Mouse (Mus musculus) splenic B cell, adult 2 months (primary cell): ENCODE data around the gene Casq1.

Experiments
- DNase-seq: peaks from one replicate; pipeline ENCODE4 v3.0.0-alpha.2; 2011; ENCODE audit warnings: low read depth, low spot score
- H3K27me3 ChIP-seq: 2 replicates; pipeline ENCODE4 v1.6.1; 2012; ENCODE audit warnings: mild to moderate bottlenecking, low read length, moderate library complexity, mixed read lengths; ENCODE audit not compliant: control insufficient read depth, poor library complexity, insufficient read depth, severe bottlenecking
- H3K36me3 ChIP-seq: 2 replicates; pipeline ENCODE4 v1.6.1; 2012; ENCODE audit warnings: mild to moderate bottlenecking, low read length, moderate library complexity, mixed read lengths; ENCODE audit not compliant: control insufficient read depth, poor library complexity, insufficient read depth, severe bottlenecking

Casq1 gene

GRCm38 (mm10) chr1:172179102-172179501 lies 40.6 kb downstream of the Casq1 start:
- Histone ChIP-seq H3K27me3 (no peaks in the 10 kb centered on the region), H3K36me3 (peaks cover 13% of the 10 kb centered on the region; the same call in 1 of the 2 replicates)
- no peak for DNase-seq

GRCm38 (mm10) chr1:172177791-172178190 lies 41.9 kb downstream of the Casq1 start:
- no peak for DNase-seq
- Histone ChIP-seq H3K27me3 (no peaks in the 10 kb centered on the region), H3K36me3 (peaks cover 15% of the 10 kb centered on the region)

GRCm38 (mm10) chr1:172173181-172173580 lies 46.5 kb downstream of the Casq1 start:
- Histone ChIP-seq H3K36me3 (peaks cover 13% of the 10 kb centered on the region), H3K27me3 (no peaks in the 10 kb centered on the region)
- no peak for DNase-seq

- DNase-seq, result no peak
- Histone ChIP-seq H3K36me3 (peaks cover 10% of the 10 kb centered on the region), H3K27me3 (no peaks in the 10 kb centered on the region)
Measured at GRCm38 (mm10) chr1:172172381-172172780, 47.3 kb downstream of the Casq1 start.

GRCm38 (mm10) chr1:172169809-172170208 lies 49.9 kb downstream of the Casq1 start:
- no peak for DNase-seq
- Histone ChIP-seq H3K27me3 (no peaks in the 10 kb centered on the region), H3K36me3 (peaks cover 18% of the 10 kb centered on the region)

- Histone ChIP-seq H3K27me3 (no peaks in the 10 kb centered on the region), H3K36me3 (peaks cover 14% of the 10 kb centered on the region)
- DNase-seq, result no peak
Measured at GRCm38 (mm10) chr1:172167911-172168310, 51.8 kb downstream of the Casq1 start.

GRCm38 (mm10) chr1:172162959-172163358 lies 56.7 kb downstream of the Casq1 start:
- DNase-seq, result no peak
- H3K27me3 ChIP-seq, result no peaks in the 10 kb centered on the region
- peaks cover 10% of the 10 kb centered on the region; the same call in 1 of the 2 replicates for H3K36me3 ChIP-seq

GRCm38 (mm10) chr1:172162009-172162408 lies 57.7 kb downstream of the Casq1 start:
- no peaks in the 10 kb centered on the region for H3K27me3 ChIP-seq
- peak; percentile 67 for DNase-seq
- peaks cover 10% of the 10 kb centered on the region; the same call in 1 of the 2 replicates for H3K36me3 ChIP-seq

- H3K36me3 ChIP-seq, result peaks cover 1% of the 10 kb centered on the region; the same call in 1 of the 2 replicates
- H3K27me3 ChIP-seq, result no peaks in the 10 kb centered on the region
- DNase-seq, result no peak
Measured at GRCm38 (mm10) chr1:172160508-172160907, 59.2 kb downstream of the Casq1 start.

- DNase-seq, result no peak
- Histone ChIP-seq H3K36me3 (peaks cover 1% of the 10 kb centered on the region; the same call in 1 of the 2 replicates), H3K27me3 (no peaks in the 10 kb centered on the region)
Measured at GRCm38 (mm10) chr1:172159970-172160369, 59.7 kb downstream of the Casq1 start.
